Mouse (Mus musculus) liver, adult 2 months (tissue): ENCODE measurements around the gene Foxp1.

Source experiments
- CTCF ChIP-seq: fragments of 200-500 bp; IDR thresholded peaks from 2 replicates; pipeline ENCODE4 v1.5.1; 2011; ENCODE audit warnings: low read depth, low read length, control low read depth
- POLR2A ChIP-seq: fragments of 200-500 bp; IDR thresholded peaks from 2 replicates; pipeline ENCODE4 v1.6.1; 2011; ENCODE audit warnings: low read length, control low read depth; ENCODE audit not compliant: insufficient read depth; ENCODE audit errors: extremely low read depth

DNA sequence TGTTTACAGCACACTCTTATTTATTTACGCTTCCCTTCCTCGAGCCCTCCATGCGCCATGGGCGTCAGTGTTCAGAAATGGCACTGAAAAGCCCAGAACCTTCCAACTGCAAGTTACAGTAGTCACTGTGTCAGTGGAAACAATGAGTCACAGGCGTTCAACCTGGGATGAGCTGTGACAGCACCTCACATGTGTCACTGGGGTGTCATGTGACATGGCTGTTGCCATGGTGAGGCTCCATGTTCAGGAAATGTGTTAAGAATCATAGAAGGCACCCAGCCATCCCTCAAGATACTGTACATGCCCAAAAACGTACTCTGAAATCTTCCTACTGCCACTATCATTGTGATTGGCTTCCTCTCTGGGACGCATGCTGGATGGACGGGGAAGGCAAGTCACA is 101.9 kb downstream of the Foxp1 start:
- no peak for TF ChIP-seq CTCF
- no peak for TF ChIP-seq POLR2A
